Mouse (Mus musculus): Measurements from ENCODE around the gene Prrg3.

DNA sequence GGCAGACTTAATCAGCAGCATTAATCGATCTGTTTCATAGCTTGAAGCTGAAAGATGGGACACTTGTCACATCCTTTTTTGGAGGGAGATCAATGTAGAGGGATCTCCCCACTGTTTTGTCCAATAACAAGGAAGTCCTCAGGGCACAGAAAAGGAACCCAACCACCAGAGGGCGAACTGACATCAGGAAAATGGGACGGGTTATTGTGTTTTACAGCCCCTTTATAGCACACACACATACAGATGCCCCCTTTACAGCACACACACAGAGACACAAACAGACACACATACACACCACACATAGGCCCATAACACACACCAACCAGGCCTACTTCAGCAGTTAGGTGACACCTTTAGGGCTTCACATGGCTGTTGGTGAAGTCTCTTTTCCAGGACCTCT lies 50.4 kb downstream of the Prrg3 start:
- TF ChIP-seq CTCF (IDR thresholded peaks at IDR 0.05; ENCODE audit: control insufficient read depth, insufficient read depth, insufficient replicate concordance, low read depth, low read length) (no peak), POLR2A (IDR thresholded peaks at IDR 0.05; ENCODE audit: control insufficient read depth, low read depth, low read length) (no peak)
